14 mouse cellular contexts compared by ENCODE assay signal in genomic region chr11:85799856-85800255, GRCm38 (mm10). TPM values are rescaled to one million over a fixed set of nuclear protein-coding genes. Genes with fewer than 3 reads are reported as not detected.
A peak's percentile ranks its signal among the peaks of the same experiment; 100 is the strongest.
DNase-seq lines count a peak whose midpoint lies in the region; ATAC-seq and TF ChIP-seq lines count a peak whose summit lies in the region.
"Had no signal": no experiment of that assay in that cellular context is flagged by ENCODE, and none has a peak within 500 bp of the region (broad histone marks: within the 10 kb centered on the region; RNA-seq: fewer than 3 reads in every experiment).

No protein-coding gene starts in this region.

- H3K4me1 ChIP-seq in stomach, embryonic 15.5 days: no peaks in the 10 kb centered on the region
- H3K4me1 ChIP-seq in stomach, postnatal 0 days (replicated peaks; ENCODE audit: control insufficient read depth, insufficient read depth): no peaks in the 10 kb centered on the region
- peaks cover 59% of the 10 kb centered on the region for H3K4me1 ChIP-seq in heart, embryonic 13.5 days
- peaks cover 24% of the 10 kb centered on the region for H3K4me1 ChIP-seq in limb, embryonic 10.5 days

- H3K27me3 ChIP-seq in stomach, embryonic 15.5 days (replicated peaks): 0 out of 2 replicates have a peak, but pooled peaks cover 7% of the 10 kb centered on the region
- no peaks in the 10 kb centered on the region for H3K27me3 ChIP-seq in stomach, postnatal 0 days (ENCODE audit: control insufficient read depth, insufficient read depth, low read length)
- peaks cover 72% of the 10 kb centered on the region for H3K27me3 ChIP-seq in heart, embryonic 13.5 days (replicated peaks)
- peaks cover 91% of the 10 kb centered on the region for H3K27me3 ChIP-seq in limb, embryonic 10.5 days (ENCODE audit: low read depth, poor library complexity, severe bottlenecking)

- no peak for TF ChIP-seq CTCF in stomach, postnatal 0 days (IDR thresholded peaks at IDR 0.05; ENCODE audit: low read depth)

- no peaks in the 10 kb centered on the region for H3K36me3 ChIP-seq in stomach, embryonic 15.5 days
- H3K36me3 ChIP-seq in stomach, postnatal 0 days (ENCODE audit: control insufficient read depth, insufficient read depth, low read length): no peaks in the 10 kb centered on the region
- no peaks in the 10 kb centered on the region for H3K36me3 ChIP-seq in heart, embryonic 13.5 days
- no peaks in the 10 kb centered on the region for H3K36me3 ChIP-seq in limb, embryonic 10.5 days

- peak; percentile 63 for ATAC-seq in stomach, embryonic 15.5 days (ENCODE audit: insufficient read depth, low FRiP score, low read depth)
- ATAC-seq in stomach, postnatal 0 days (ENCODE audit: low FRiP score, low TSS enrichment): no peak
- ATAC-seq in heart, embryonic 13.5 days (ENCODE audit: extremely low read depth, insufficient number of reproducible peaks, low FRiP score, low TSS enrichment): peak; percentile 71; the same call in 1 of the 2 replicates
- ATAC-seq: hindbrain, embryonic 16.5 days had no signal

- no peak overlapping the region for H3K9ac ChIP-seq in stomach, embryonic 15.5 days
- no peak overlapping the region for H3K9ac ChIP-seq in stomach, postnatal 0 days (ENCODE audit: low read length)
- H3K9ac ChIP-seq in heart, embryonic 13.5 days: no peak overlapping the region

- no peak overlapping the region for H3K4me3 ChIP-seq in stomach, embryonic 15.5 days (replicated peaks)
- H3K4me3 ChIP-seq in stomach, postnatal 0 days (ENCODE audit: low read depth, low read length): no peak overlapping the region
- peak overlapping the region; percentile 18 for H3K4me3 ChIP-seq in heart, embryonic 13.5 days
- H3K4me3 ChIP-seq in limb, embryonic 10.5 days: no peak overlapping the region
- H3K4me3 ChIP-seq: gastrocnemius, adult 2 months; megakaryocyte, embryonic 14.5 days; myocyte had no signal

- H3K9me3 ChIP-seq in stomach, embryonic 15.5 days: no peaks in the 10 kb centered on the region
- no peaks in the 10 kb centered on the region for H3K9me3 ChIP-seq in stomach, postnatal 0 days (ENCODE audit: control insufficient read depth, low read length)
- no peaks in the 10 kb centered on the region for H3K9me3 ChIP-seq in heart, embryonic 13.5 days
- no peaks in the 10 kb centered on the region for H3K9me3 ChIP-seq in limb, embryonic 10.5 days (replicated peaks)
- H3K9me3 ChIP-seq: megakaryocyte, embryonic 14.5 days had no signal

- 22% methylated on average over 19 of the region's 19 CpGs for WGBS in stomach, embryonic 15.5 days
- WGBS in stomach, postnatal 0 days: 37% methylated on average over 19 of the region's 19 CpGs
- 3% methylated on average over 19 of the region's 19 CpGs for WGBS in heart, embryonic 13.5 days
- WGBS in limb, embryonic 10.5 days: 8% methylated on average over 19 of the region's 19 CpGs

- no peak overlapping the region for H3K27ac ChIP-seq in stomach, embryonic 15.5 days
- H3K27ac ChIP-seq in stomach, postnatal 0 days (replicated peaks): no peak overlapping the region
- H3K27ac ChIP-seq in heart, embryonic 13.5 days (replicated peaks): peak overlapping the region; percentile 57
- H3K27ac ChIP-seq in limb, embryonic 10.5 days: no peak overlapping the region
- H3K27ac ChIP-seq: gastrocnemius, adult 2 months had no signal

- no peak for DNase-seq in stomach, postnatal 0 days (ENCODE audit: low spot score)
- peak; percentile 71 for DNase-seq in limb, embryonic 10.5 days (ENCODE audit: low spot score)
- no peak for DNase-seq in retina, embryonic 14.5 days (ENCODE audit: low spot score)
- DNase-seq in thymus, postnatal 4 days: no peak
- DNase-seq in layer of hippocampus, adult 18-20 months (ENCODE audit: low spot score in 2 of 2): no peak
- DNase-seq: cerebellum, postnatal 10 days; gastrocnemius, adult 2 months; kidney, postnatal 4 days had no signal

- no peak overlapping the region for H3K4me2 ChIP-seq in stomach, embryonic 15.5 days
- no peak overlapping the region for H3K4me2 ChIP-seq in stomach, postnatal 0 days (replicated peaks; ENCODE audit: low read depth)
- H3K4me2 ChIP-seq in heart, embryonic 13.5 days: peak overlapping the region; percentile 50

- no peak for TF ChIP-seq EP300 in stomach, postnatal 0 days (optimal IDR thresholded peaks at IDR 0.05)

RNA-seq across cellular contexts. Expression of gene Tbx2, which starts 32.5 kb away (rescaled TPM):
- 6.0 and 6.6 TPM in 2 replicates for polyA plus RNA-seq in stomach, embryonic 15.5 days (2015; fragmentation: Nextera tagmentation; extraction: Ambion mirVana)
- 5.2 and 6.9 TPM in 2 replicates for polyA plus RNA-seq in stomach, postnatal 0 days (2015; fragmentation: Nextera tagmentation; extraction: Ambion mirVana)
- 2.0 and 2.9 TPM in 2 replicates for polyA plus RNA-seq in heart, embryonic 13.5 days (2015; fragmentation: Nextera tagmentation; extraction: Ambion mirVana)
- polyA plus RNA-seq in limb, embryonic 10.5 days (2016; fragmentation: Nextera tagmentation; extraction: Ambion mirVana): 4.0 and 5.3 TPM in 2 replicates
- 1 to 10 TPM; 1.2 to 1.3 TPM for total RNA-seq in layer of hippocampus, adult 18-20 months (2021)

RNA-seq across cellular contexts. Expression of gene Gm11444, which starts 50.3 kb away (rescaled TPM):
- not detected in 2 replicates for polyA plus RNA-seq in stomach, embryonic 15.5 days (2015; fragmentation: Nextera tagmentation; extraction: Ambion mirVana)
- 0.18 TPM in 1 of 2 replicates, not detected in the other for polyA plus RNA-seq in stomach, postnatal 0 days (2015; fragmentation: Nextera tagmentation; extraction: Ambion mirVana)
- polyA plus RNA-seq in heart, embryonic 13.5 days (2015; fragmentation: Nextera tagmentation; extraction: Ambion mirVana): not detected in 2 replicates
- not detected in 2 replicates for polyA plus RNA-seq in limb, embryonic 10.5 days (2016; fragmentation: Nextera tagmentation; extraction: Ambion mirVana)
- total RNA-seq in layer of hippocampus, adult 18-20 months (2021): not detected
- total RNA-seq: gastrocnemius, adult 2 months; left cerebral cortex, adult 8-10 months had no signal
- polyA plus RNA-seq: hindbrain, embryonic 16.5 days; myocyte had no signal
